Mouse (Mus musculus): ENCODE results near the gene Pax7. TPM values are rescaled to one million over a fixed set of nuclear protein-coding genes. Genes with fewer than 3 reads are reported as not detected.

Pax7 gene
- polyA plus RNA-seq, 1 experiment from 2014 or later, result not detected

- no peak overlapping the region for H3K9ac ChIP-seq (replicated peaks; ENCODE audit: low read length)
- H3K4me1 ChIP-seq (ENCODE audit: insufficient read depth, low read length), result peaks cover 3% of the 10 kb centered on the region; the same call in 1 of the 2 replicates
- WGBS, result 75% methylated on average over 8 of the region's 8 CpGs
- no peaks in the 10 kb centered on the region for H3K9me3 ChIP-seq (ENCODE audit: low read length)
- H3K4me3 ChIP-seq (ENCODE audit: low read length), result no peak overlapping the region
- ATAC-seq (ENCODE audit: low FRiP score, low TSS enrichment), result no peak
- H3K36me3 ChIP-seq (ENCODE audit: insufficient read depth, low read length), result no peaks in the 10 kb centered on the region
- H3K27ac ChIP-seq (ENCODE audit: low read length), result no peak overlapping the region
- H3K27me3 ChIP-seq (ENCODE audit: insufficient read depth, low read length), result peaks cover 77% of the 10 kb centered on the region
- H3K4me2 ChIP-seq (replicated peaks; ENCODE audit: low read depth, low read length), result no peak overlapping the region
Measured at GRCm38 (mm10) chr4:139804896-139805295, 28.4 kb downstream of the Pax7 start.

DNA sequence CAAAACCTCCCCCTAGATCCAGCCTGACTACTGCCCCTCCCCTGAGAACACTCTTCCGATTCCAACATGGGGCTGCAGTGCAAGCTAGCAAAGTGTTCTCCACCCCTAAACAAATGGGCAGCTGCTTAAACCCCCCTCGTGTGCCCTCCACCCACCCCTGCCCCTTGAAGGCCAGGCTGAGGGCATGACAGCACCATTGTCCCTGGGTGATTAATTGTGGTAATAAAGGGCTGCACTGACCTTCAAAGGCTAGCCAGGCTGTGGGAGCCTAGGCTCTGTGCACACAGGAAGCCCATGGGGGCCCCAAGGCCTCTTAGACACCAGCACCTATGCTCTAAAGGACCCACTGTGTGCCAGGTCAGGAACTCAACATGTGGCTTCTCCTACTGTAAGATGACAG is 29.3 kb downstream of the Pax7 start:
- H3K4me3 ChIP-seq (ENCODE audit: low read length), result no peak overlapping the region
- 0% methylated on average over 2 of the region's 2 CpGs for WGBS

DNA sequence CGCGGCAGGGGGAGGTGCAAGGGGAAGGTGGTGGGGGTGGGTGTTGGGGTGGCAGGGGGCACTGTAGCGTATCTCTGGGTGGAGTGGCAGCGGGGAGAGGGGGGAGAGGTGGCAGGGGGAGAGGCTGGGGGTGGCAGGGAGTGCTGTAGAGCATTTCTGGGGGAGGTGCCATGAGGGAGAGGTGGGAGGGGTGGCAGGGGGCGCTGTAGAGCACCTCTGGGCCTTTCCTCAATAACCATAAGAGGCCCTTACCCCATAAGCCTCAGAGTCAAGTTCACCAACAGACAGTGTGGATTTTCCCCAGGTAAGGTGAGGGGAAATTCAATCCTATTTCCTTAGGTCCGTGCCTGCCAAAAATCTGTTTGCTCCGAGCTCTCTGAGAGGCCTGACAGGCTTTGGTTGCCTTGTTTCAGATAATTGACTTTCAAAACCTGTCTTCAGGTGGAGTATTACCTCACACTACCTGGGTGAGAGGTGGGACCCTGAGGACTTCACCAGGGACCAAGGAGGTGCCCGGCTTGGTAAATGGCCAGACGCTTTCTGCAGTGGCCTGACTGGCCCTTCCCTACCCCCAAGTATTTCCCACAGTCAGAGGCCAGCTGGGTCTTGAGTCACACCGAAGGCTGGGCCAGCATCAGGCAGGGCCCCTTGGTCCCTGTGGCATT is 33.8 kb downstream of the Pax7 start:
- no peaks in the 10 kb centered on the region for H3K9me3 ChIP-seq (ENCODE audit: low read length)
- H3K4me1 ChIP-seq (ENCODE audit: insufficient read depth, low read length), result no peaks in the 10 kb centered on the region
- H3K4me3 ChIP-seq (ENCODE audit: low read length), result no peak overlapping the region
- H3K36me3 ChIP-seq (ENCODE audit: insufficient read depth, low read length), result no peaks in the 10 kb centered on the region
- H3K27me3 ChIP-seq (ENCODE audit: insufficient read depth, low read length), result peaks cover 63% of the 10 kb centered on the region
- H3K27ac ChIP-seq (ENCODE audit: low read length), result no peak overlapping the region
- no peak overlapping the region for H3K4me2 ChIP-seq (replicated peaks; ENCODE audit: low read depth, low read length)
- no peak overlapping the region for H3K9ac ChIP-seq (replicated peaks; ENCODE audit: low read length)
- no peak for ATAC-seq (ENCODE audit: low FRiP score, low TSS enrichment)
- 52% methylated on average over 8 of the region's 10 CpGs for WGBS

More for the DNA sequence above, 29.3 kb downstream of the Pax7 start:
- H3K27ac ChIP-seq (ENCODE audit: low read length), result no peak overlapping the region
- 0 out of 2 replicates have a peak, but pooled peaks have one; percentile 42 for ATAC-seq (ENCODE audit: low FRiP score, low TSS enrichment)
- no peaks in the 10 kb centered on the region for H3K9me3 ChIP-seq (ENCODE audit: low read length)
- H3K9ac ChIP-seq (replicated peaks; ENCODE audit: low read length), result no peak overlapping the region
- H3K4me1 ChIP-seq (ENCODE audit: insufficient read depth, low read length), result no peaks in the 10 kb centered on the region
- no peak overlapping the region for H3K4me2 ChIP-seq (replicated peaks; ENCODE audit: low read depth, low read length)
- H3K36me3 ChIP-seq (ENCODE audit: insufficient read depth, low read length), result no peaks in the 10 kb centered on the region
- peaks cover 73% of the 10 kb centered on the region for H3K27me3 ChIP-seq (ENCODE audit: insufficient read depth, low read length)

- Histone ChIP-seq H3K4me1 (ENCODE audit: insufficient read depth, low read length) (no peaks in the 10 kb centered on the region), H3K9ac (replicated peaks; ENCODE audit: low read length) (no peak overlapping the region), H3K27me3 (ENCODE audit: insufficient read depth, low read length) (peaks cover 52% of the 10 kb centered on the region), H3K4me3 (ENCODE audit: low read length) (no peak overlapping the region), H3K9me3 (ENCODE audit: low read length) (no peaks in the 10 kb centered on the region), H3K27ac (ENCODE audit: low read length) (no peak overlapping the region), H3K4me2 (replicated peaks; ENCODE audit: low read depth, low read length) (no peak overlapping the region), H3K36me3 (ENCODE audit: insufficient read depth, low read length) (no peaks in the 10 kb centered on the region)
- 37% methylated on average over 4 of the region's 4 CpGs for WGBS
- no peak for ATAC-seq (ENCODE audit: low FRiP score, low TSS enrichment)
Measured at GRCm38 (mm10) chr4:139797344-139797743, 36.0 kb downstream of the Pax7 start.

DNA sequence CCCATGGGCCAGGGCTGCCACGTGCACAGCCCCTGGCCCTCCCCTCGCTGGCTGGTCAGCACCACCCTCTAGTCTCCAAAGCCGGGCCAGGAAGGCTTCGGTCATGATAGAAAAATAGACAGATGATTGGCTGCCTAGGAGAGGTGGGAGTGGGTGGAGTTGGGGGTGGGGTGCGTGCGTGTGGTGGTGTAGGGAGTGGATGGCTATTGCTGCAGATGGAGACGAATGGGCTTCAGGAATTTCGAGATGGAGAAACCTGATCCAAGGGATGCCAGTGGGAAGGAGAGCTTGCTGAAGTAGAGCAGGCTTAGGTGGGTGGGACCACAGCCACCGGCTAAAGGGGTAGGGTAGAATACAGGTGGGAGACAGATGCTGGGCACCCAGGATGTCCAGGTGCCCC is 37.2 kb downstream of the Pax7 start:
- Histone ChIP-seq H3K27ac (ENCODE audit: low read length) (no peak overlapping the region), H3K4me2 (replicated peaks; ENCODE audit: low read depth, low read length) (no peak overlapping the region), H3K4me1 (ENCODE audit: insufficient read depth, low read length) (peaks cover 7% of the 10 kb centered on the region), H3K36me3 (ENCODE audit: insufficient read depth, low read length) (no peaks in the 10 kb centered on the region), H3K9me3 (ENCODE audit: low read length) (no peaks in the 10 kb centered on the region), H3K4me3 (ENCODE audit: low read length) (no peak overlapping the region), H3K27me3 (ENCODE audit: insufficient read depth, low read length) (peaks cover 47% of the 10 kb centered on the region), H3K9ac (replicated peaks; ENCODE audit: low read length) (no peak overlapping the region)
- ATAC-seq (ENCODE audit: low FRiP score, low TSS enrichment), result 0 out of 2 replicates have a peak, but pooled peaks have one; percentile 23
- 4% methylated on average over 9 of the region's 9 CpGs for WGBS

- H3K36me3 ChIP-seq (ENCODE audit: insufficient read depth, low read length), result no peaks in the 10 kb centered on the region
- 12% methylated on average over 8 of the region's 8 CpGs for WGBS
- ATAC-seq (ENCODE audit: low FRiP score, low TSS enrichment), result no peak
Measured at GRCm38 (mm10) chr4:139791168-139791567, 42.2 kb downstream of the Pax7 start.

DNA sequence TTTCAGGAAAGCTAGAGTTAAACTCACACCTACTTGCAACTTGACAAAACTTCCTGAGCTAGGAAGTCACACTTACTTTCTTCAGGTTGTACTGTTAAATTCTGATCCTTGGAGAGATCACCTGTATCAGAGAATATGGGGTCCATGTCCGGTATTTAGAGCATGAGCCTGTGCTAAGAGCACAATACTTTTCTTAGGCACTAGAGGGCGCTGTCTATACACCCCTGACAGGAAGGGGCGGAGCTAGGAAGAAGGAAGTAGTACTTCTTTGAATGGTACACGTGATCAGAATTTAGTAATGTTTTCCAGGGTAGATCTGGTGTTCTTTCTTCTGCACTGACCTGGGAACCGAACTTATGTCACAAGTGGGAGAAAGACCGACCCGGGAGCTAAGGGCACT is 43.6 kb downstream of the Pax7 start:
- no peak for ATAC-seq (ENCODE audit: low FRiP score, low TSS enrichment)
- H3K9ac ChIP-seq (replicated peaks; ENCODE audit: low read length), result no peak overlapping the region

More at GRCm38 (mm10) chr4:139791168-139791567, 42.2 kb downstream of the Pax7 start:
- H3K27ac ChIP-seq (ENCODE audit: low read length), result no peak overlapping the region
- peaks cover 25% of the 10 kb centered on the region for H3K27me3 ChIP-seq (ENCODE audit: insufficient read depth, low read length)
- H3K9me3 ChIP-seq (ENCODE audit: low read length), result peaks cover 5% of the 10 kb centered on the region; the same call in 1 of the 2 replicates
- H3K4me3 ChIP-seq (ENCODE audit: low read length), result no peak overlapping the region
- H3K4me1 ChIP-seq (ENCODE audit: insufficient read depth, low read length), result peaks cover 8% of the 10 kb centered on the region
- no peak overlapping the region for H3K4me2 ChIP-seq (replicated peaks; ENCODE audit: low read depth, low read length)
- no peak overlapping the region for H3K9ac ChIP-seq (replicated peaks; ENCODE audit: low read length)

GRCm38 (mm10) chr4:139782926-139783467 is 50.3 kb downstream of the Pax7 start:
- Histone ChIP-seq H3K4me1 (ENCODE audit: insufficient read depth, low read length) (no peaks in the 10 kb centered on the region), H3K27ac (ENCODE audit: low read length) (no peak overlapping the region), H3K36me3 (ENCODE audit: insufficient read depth, low read length) (no peaks in the 10 kb centered on the region), H3K9ac (replicated peaks; ENCODE audit: low read length) (no peak overlapping the region), H3K4me3 (ENCODE audit: low read length) (no peak overlapping the region), H3K4me2 (replicated peaks; ENCODE audit: low read depth, low read length) (no peak overlapping the region), H3K9me3 (ENCODE audit: low read length) (no peaks in the 10 kb centered on the region), H3K27me3 (ENCODE audit: insufficient read depth, low read length) (peaks cover 21% of the 10 kb centered on the region)
- 52% methylated on average over 9 of the region's 9 CpGs for whole genome bisulfite sequencing
- no peak for ATAC-seq (ENCODE audit: low FRiP score, low TSS enrichment)

More for the DNA sequence above, 43.6 kb downstream of the Pax7 start:
- Histone ChIP-seq H3K4me3 (ENCODE audit: low read length) (no peak overlapping the region), H3K4me2 (replicated peaks; ENCODE audit: low read depth, low read length) (no peak overlapping the region), H3K27me3 (ENCODE audit: insufficient read depth, low read length) (peaks cover 19% of the 10 kb centered on the region), H3K4me1 (ENCODE audit: insufficient read depth, low read length) (peaks cover 8% of the 10 kb centered on the region), H3K27ac (ENCODE audit: low read length) (no peak overlapping the region), H3K9me3 (ENCODE audit: low read length) (peaks cover 5% of the 10 kb centered on the region; the same call in 1 of the 2 replicates), H3K36me3 (ENCODE audit: insufficient read depth, low read length) (no peaks in the 10 kb centered on the region)
- WGBS, result 81% methylated on average over 7 of the region's 7 CpGs

- no peak for ATAC-seq (ENCODE audit: low FRiP score, low TSS enrichment)
- no peak overlapping the region for H3K27ac ChIP-seq (ENCODE audit: low read length)
- no peaks in the 10 kb centered on the region for H3K4me1 ChIP-seq (ENCODE audit: insufficient read depth, low read length)
- no peak overlapping the region for H3K4me3 ChIP-seq (ENCODE audit: low read length)
- H3K4me2 ChIP-seq (replicated peaks; ENCODE audit: low read depth, low read length), result no peak overlapping the region
- H3K27me3 ChIP-seq (ENCODE audit: insufficient read depth, low read length), result peaks cover 49% of the 10 kb centered on the region
- no peaks in the 10 kb centered on the region for H3K36me3 ChIP-seq (ENCODE audit: insufficient read depth, low read length)
- no peaks in the 10 kb centered on the region for H3K9me3 ChIP-seq (ENCODE audit: low read length)
- WGBS, result 13% methylated on average over 9 of the region's 9 CpGs
- no peak overlapping the region for H3K9ac ChIP-seq (replicated peaks; ENCODE audit: low read length)
Measured at GRCm38 (mm10) chr4:139771125-139771631, 62.1 kb downstream of the Pax7 start.

DNA sequence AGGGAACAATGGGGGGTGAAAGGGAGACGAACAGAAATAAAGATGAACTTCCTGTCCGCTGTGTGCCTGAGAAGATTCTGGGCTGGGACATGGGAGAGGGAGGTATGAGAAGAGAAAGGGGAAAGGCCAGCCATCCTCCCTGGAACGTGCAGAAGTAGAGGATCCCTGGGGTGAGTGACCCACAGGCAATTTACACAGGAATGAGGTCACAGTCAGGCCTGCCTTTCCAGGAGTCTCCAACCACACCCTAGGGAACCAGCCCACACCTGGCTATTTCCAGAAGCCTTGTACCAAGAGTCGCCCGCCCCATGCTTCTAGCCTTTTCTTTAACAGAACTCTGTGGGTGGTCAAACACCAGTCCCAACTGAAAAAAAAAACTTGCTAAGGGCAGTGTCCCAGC is 65.5 kb downstream of the Pax7 start:
- Histone ChIP-seq H3K9me3 (ENCODE audit: low read length) (no peaks in the 10 kb centered on the region), H3K4me2 (replicated peaks; ENCODE audit: low read depth, low read length) (no peak overlapping the region), H3K27ac (ENCODE audit: low read length) (no peak overlapping the region), H3K9ac (replicated peaks; ENCODE audit: low read length) (no peak overlapping the region), H3K27me3 (ENCODE audit: insufficient read depth, low read length) (peaks cover 52% of the 10 kb centered on the region), H3K4me3 (ENCODE audit: low read length) (no peak overlapping the region), H3K36me3 (ENCODE audit: insufficient read depth, low read length) (no peaks in the 10 kb centered on the region), H3K4me1 (ENCODE audit: insufficient read depth, low read length) (no peaks in the 10 kb centered on the region)
- no peak for ATAC-seq (ENCODE audit: low FRiP score, low TSS enrichment)
- 36% methylated on average over 5 of the region's 5 CpGs for WGBS
